Mouse (Mus musculus): ENCODE measurements around the gene Sox6.

Sox6 gene

DNA sequence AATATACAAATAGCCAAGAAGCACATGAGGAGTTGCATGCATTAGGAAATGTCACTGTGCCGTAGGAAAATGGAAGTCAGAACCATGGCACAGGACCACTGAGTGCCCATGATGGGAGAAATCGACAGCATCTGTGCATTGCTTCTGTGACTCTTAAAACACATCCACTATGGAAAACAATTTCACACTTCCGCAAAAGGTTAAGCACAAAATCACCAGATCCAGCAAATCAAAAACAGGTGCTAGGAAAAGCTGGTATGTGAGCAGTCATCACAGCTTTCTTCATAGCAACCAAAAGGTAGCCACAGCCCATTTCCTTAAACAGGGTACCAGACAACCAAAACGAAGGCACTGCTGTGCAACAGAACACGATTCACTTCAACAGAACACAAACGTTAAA lies 52.9 kb downstream of the Sox6 start:
- DNase-seq (ENCODE audit: low read depth, low spot score): no peak

DNA sequence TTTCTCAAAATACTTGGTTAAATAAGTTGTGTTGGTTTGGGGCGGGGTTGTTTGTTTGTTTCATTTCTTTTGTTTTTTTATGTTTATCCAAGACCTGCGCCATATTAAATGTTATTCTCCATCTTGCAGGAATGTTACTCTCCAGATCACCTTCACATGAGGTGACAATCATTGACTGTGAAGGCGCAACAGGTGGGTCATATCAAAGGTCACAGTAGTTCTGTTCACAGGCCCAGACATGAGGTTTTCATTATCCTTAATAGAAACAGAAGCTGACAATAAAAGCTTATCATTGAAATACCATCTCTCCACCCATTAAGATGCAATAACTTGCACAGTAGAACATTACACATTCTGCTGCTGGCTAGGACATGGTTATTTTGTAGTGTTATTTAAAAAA lies 54.5 kb downstream of the Sox6 start:
- no peak for DNase-seq (ENCODE audit: low read depth, low spot score)

DNA sequence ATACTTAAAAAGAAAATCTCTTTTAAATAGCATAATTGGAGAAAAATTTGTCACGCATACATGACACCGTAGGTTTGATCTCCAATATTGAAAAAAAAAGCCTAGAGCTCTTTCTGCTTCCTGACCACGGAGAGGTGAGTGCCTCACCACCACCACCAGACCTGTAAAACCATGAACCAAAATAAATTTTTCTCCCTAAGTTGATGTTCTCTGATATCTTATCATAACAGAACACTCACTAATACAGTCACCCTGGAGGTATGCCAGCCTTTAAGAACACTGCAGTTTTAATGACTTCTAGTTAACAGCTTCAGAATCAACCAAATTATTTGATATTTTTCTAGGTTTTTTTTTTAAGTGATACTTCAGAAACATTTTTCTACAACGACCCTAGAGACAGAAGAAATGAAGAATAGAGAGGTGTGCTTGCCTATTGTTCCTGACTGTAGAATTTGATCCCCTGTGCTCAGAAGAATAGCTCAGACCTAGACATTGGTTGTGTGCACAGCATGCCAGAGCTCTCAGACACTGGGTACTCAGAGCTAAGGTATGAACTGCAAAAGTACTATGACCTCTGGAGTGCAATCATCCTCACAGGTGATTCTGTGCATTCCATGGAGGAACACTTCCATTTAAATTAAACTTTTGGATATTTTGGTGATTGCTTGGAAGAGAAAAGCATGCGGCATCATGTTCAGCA lies 58.6 kb downstream of the Sox6 start:
- DNase-seq (ENCODE audit: low read depth, low spot score): no peak

DNA sequence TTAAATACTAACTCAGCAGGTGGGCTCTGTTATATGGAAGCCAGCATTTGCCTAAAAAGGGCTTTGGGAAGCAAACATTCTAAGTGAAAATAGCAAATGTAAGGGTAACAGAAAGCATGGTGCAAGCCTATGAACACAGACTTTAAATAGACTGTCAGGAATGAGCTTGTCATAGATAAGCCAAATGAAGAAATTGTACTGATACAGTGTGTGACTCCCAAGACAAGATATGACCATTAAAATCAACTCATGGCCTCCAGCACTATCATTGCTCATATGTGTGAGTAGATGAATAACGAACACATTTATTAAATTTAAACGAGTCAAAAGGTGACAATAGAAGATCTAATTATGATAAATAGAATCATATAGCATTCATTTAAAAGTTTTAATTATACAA lies 64.1 kb downstream of the Sox6 start:
- no peak for DNase-seq (ENCODE audit: low read depth, low spot score)

DNA sequence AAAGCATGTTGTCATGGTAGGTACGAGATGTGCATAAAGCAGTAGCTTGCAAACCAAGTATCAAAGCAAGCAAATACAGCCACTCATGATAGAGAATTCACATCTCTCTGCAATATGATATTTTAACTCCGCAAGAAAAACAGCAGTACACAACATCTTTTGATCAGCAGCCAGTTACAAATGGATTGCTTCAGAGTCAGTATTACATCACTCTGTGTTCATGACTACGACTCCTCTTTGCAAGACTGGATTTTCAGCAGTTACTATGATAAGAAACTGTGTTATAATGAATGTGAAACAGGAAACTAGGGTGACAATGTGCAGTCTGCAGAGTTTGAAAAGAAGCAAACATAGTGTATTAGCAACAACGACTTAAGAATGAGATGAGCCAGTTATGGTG lies 71.4 kb downstream of the Sox6 start:
- DNase-seq (ENCODE audit: low read depth, low spot score): no peak

DNA sequence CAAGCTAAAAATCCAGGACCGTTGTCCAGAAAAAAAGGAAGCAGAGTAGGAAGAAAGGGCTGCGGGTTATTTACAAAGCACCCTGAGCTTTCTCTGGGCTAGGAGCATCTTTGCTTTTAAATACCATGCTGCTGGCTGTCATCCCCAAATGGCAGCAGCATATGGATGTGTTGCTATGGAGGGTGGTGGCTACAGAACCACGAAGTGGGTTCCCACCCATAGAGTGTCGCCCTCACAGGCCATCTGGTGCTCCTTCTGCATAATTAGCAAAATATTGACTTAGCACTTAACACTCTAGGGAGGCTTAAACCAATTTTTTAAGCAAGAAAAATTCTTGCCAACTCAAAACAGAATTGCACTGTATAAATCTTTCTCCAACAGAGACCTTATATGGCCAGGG lies 72.4 kb downstream of the Sox6 start:
- DNase-seq (ENCODE audit: low read depth, low spot score): no peak

DNA sequence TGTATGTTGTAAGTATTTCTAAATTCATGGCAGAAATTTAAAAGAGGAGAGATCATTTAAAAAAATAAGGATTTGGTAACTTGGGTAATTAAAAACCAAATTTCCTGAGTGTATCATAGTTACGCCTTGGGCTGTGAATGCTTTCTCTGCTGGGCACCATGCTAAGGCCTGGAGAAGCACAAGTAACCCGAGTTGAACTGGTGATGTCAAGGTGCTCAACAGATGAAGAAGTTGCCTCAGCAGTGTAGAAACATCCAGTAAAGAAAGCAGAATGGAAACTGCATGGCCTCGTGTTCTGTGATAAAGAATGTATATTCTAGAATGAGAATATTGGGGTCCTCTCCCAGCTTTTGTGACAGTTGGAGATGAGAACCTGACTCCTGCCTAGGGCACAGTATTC lies 85.5 kb downstream of the Sox6 start:
- no peak for DNase-seq (ENCODE audit: low read depth, low spot score)

DNA sequence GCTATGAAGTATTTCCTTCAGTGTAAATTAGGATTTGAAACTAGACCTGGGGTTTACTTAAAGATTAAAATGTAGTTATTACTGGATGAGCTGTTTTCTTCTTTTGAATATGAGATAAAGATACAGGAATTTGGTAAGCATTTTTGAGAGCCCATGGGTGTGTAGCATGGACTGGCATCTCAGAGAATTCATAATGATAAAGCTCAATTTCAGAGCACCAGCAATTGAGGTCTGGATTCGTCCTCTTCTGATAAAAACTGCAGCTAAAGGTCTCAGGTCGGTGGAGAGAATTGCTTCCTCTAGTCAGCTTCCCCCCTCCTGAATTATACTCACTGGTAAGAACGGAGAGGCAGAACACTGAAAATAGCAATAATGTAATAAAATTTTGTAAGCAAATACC lies 86.4 kb downstream of the Sox6 start:
- no peak for DNase-seq (ENCODE audit: low read depth, low spot score)

DNA sequence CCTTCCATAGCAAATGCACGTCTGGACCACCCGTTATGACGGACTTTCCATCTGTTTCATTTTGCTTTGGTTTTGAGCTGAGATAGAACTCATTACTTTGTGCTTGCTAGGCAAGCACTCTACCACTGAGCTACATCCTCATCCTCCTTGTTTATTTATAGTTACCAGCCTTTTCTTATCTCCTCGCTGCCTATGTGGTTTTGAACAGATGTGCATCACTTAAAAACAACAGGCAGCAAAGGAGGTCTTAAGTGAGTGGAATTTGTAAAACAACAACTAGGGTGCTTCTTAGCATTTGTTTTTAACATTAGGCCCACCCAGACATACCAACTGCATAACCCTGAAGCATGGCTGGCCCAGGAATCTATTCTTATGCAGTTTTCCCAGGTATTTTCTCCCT lies 86.9 kb downstream of the Sox6 start:
- DNase-seq (ENCODE audit: low read depth, low spot score): no peak

DNA sequence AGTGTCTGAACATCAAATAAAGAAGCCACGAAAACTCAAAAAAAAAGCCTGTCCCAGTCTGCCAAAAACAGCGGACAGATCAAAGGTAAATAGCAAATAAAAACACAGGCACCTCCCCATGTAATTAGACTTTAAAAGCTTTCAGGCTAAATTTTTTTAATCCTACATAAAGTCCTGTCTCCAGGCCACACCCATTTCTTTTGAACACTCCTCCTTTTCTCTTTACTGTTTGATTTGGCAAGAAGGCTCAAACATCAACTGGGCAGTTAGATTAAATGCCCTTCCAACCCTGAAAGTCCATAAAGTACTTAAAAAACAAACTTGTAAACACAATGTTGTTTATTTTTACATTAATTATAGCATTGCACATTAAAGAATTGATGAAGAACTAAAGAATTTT lies 90.7 kb downstream of the Sox6 start:
- no peak for DNase-seq (ENCODE audit: low read depth, low spot score)

DNA sequence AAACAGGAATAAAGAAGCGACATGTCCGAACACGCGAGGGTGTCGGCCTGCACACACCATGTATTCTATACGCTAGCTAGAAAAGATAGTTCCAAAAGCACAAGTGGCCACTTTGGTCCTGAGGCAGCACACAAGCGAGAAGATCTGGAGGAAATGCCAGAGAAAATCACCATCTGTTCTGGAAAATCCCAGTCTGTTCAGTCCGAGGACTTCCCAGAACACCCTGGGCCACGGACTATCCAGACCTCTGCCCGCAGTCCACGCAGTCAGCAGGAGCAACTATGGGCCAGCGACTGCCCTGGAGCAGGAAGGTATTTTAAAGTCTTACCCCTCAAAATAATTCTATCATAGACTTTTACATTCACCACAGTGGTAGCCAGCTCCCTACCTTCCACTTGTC lies 92.0 kb downstream of the Sox6 start:
- DNase-seq (ENCODE audit: low read depth, low spot score): no peak

DNA sequence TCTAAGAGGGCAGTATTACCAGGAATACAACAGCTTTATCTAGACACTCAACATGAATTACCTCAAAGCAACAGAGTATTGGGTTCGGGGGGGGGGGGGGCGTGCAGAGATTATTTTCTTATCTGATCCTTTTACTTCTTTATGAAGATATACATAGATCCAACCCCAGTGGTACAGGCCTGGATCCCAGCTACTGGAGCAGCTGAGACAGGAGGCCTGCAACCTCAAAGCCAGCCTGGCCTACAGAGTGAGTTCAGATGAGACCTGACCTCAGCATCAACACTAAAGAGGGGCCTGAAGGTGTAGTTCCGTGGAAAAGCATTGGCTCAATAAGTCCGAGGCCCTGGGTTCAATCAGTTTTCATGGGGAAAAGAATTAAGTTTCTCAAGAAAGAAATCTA lies 93.1 kb downstream of the Sox6 start:
- DNase-seq (ENCODE audit: low read depth, low spot score): no peak

DNA sequence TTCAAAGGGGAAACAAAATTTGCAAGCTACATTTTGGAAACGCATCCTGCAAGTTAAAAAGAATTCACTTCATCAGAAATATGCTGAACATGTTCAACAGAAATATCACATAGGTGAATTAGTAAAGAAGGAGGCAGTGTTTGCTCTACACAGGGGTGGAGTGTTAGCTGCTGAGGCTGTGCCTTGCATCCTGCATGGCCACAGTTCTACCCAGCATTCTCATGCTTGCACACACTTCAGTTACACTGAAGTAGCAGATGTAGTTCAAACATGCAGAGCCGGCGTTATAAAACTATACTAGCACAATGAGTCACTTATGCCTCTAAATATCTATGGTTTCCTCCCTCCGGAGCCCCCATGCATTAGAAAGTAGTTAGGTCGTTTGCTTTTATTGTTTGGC lies 94.3 kb downstream of the Sox6 start:
- DNase-seq (ENCODE audit: low read depth, low spot score): no peak

DNA sequence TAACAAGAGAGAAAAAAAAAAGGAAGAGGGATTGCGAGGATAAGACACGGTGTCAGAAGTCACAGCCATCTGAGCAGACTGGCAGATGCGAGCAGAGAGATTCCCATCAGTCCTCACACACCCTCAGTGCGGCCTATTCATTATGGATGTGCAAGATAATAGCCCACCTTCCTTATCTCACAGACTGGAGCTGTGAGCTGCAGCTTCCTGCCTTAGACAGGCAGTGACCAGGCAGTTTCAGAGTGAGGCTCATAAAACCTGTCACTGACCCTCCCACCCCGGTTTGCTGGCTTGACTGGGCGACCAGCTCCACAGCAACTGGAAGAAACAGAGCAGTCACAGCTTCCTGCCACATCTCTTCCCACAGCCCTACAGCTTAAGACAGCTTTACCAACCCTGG lies 96.8 kb downstream of the Sox6 start:
- no peak for DNase-seq (ENCODE audit: low read depth, low spot score)

DNA sequence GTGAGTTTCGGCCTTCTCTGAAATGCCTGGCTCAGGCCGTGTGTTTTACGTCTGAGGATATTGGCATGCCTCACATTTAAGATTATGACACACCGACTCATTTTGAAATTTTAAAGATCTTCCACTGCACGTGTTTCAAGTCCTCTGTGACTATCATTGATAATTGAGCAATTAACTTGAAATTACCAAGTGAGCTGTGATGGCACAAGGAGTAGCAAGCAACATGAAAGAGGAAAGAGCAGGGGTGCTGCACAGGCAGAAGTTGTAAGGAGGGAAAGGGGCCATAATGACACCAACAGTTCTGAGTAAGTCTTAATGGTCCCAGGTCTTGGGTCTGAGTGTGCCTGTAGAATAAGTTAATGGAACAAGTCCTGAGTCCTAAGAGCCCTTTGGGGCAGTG lies 99.3 kb downstream of the Sox6 start:
- DNase-seq (ENCODE audit: low read depth, low spot score): no peak

DNA sequence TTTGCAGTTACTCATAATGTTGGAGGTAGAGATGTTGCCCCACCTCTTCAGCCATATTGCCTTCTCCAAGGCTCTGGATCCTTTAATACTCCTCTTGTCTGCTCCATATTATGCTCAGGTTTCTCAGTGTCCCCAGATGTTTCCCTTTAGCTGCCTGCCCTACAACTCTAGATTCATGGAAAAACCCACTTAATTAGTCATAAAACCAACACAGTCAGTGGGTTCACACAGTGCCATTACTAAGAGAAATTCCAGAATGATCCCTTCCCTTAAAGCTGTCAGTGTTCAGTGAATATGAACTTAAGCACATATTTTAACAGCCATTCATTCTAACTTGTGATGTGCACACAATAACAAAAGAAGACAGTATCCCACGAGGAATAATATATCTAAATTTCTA lies 101.7 kb downstream of the Sox6 start:
- DNase-seq (ENCODE audit: low read depth, low spot score): peak; percentile 24

DNA sequence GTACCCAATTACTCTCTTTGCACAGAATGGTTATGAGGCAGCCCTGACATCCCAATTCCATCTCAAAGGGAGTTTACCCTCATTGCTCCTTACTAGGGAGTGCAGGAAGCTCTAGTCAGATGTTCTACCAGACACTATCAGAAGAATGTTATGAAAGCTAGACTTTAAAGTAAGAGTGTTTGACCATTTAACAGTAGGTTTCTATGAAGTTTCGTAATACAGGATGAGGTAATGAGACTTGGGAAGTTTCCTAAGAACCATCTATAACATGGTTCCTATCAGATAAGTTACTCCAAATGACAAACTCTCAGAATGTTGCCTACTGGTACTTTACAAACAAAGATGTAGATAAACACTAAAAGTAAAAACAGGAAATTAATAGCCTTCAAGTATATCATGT lies 123.3 kb downstream of the Sox6 start:
- no peak for DNase-seq (ENCODE audit: low read depth, low spot score)

DNA sequence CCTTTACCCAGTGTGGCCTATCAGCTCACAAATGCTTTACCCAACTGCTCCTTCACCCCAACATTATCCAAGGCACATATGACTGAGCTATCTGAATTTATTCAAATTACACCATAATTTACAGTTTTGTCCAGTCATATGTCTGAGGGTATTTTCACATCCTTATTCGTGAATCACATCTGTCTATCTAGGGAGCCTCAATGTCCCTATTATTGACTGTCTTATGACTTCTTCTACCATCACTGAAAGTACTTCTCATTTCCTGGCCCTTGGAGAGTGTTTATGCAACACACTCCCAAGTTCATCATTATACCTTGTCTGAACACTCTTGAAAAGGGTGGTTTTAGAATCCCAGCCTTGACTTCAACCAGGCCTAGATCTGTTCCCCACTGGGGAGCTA lies 128.3 kb downstream of the Sox6 start:
- no peak for DNase-seq (ENCODE audit: low read depth, low spot score)

DNA sequence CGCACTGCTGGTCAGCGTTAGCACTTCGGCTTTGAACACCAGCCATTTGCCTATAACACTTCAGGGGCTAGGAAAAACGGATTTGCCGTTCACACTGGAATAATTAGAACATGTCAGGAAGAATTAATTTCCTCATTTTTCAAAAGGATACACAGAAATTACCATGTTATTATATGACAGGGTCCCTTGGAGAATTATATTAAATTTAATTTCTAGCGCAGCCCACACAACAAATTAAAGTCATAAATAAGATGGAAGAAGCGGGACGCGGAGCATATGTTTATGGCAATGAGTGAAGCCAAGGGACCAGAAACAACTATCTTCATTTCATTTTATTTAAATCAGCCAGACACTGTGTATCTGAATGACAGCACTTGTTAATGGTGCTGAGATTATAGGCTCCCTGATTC lies 133.8 kb downstream of the Sox6 start:
- no peak for DNase-seq (ENCODE audit: low read depth, low spot score)

DNA sequence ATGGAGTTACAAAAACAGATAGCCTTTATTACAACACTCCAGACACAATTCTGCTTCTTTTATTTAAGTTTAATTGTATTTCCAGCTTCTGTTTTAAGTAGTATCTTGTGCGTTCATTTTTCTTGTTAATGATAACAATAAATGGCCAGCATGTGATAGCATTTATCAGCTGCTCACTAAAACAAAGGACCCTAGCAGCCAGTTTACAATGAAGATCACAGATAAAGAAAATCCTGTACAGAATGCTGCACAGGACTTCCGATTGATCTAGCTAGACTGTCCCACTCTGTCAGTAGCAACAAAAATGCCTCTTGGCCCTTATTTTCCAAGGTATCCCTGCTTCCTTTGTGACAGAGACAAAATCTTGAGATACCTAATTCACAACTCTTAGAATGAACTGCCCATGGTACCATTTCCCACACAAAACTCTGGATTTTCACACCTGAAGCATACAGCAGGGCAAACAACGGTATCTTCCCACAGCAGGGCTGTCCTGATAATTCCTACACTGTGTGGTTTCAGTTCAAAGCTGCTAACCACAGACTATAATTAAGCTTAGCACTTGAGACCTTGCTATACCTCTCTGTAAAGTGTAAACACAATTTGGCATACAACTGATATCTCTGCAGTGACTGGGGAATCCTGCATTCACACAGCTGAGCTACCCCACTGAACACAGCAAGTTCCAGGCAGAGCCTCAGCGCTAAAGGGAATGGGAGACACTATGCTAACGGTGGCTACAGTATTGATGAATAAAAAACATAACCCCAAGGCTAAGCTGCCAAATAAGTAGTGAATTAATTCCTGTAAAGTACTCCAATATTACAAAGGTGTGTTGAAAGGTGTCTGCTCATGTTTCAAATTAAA lies 134.4 kb downstream of the Sox6 start:
- DNase-seq (ENCODE audit: low read depth, low spot score): no peak

DNA sequence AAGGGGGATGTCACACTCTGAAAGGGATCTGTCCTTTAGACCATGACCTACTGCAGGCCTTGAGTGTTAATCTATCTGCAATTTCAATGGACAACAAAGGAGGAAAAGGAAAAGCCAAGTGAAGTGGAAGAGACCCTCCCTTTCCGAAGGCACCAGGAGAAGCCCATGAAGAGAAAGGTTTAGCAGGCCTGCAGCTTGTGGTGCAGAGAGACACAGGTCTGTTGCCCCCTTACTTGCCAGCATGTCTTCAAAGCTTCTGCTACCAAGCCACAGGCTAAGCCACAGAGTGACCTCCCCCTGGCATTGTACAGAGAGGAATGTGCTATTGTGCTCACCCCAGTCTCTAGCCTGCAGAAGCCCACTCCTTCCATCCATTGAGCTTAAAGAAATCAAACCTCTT lies 135.2 kb downstream of the Sox6 start:
- no peak for DNase-seq (ENCODE audit: low read depth, low spot score)

DNA sequence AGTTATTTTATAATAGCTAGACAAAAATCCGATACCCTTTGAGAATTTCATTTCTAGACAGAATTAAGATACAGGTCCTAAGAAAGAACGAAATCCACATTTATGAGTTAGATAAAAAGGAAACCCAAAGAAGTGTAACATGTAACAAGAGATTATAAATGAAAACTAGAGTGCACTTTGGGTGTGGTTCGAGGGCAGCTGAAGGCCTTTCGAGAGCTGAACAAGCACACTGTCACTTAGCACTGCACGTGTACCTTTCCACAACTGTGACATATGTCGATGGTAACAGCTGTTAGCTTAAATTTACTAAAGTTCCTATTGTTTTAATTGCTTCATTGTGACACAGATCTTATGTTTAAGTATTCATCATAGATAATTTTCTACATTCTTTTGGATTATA lies 142.8 kb downstream of the Sox6 start:
- no peak for DNase-seq (ENCODE audit: low read depth, low spot score)

DNA sequence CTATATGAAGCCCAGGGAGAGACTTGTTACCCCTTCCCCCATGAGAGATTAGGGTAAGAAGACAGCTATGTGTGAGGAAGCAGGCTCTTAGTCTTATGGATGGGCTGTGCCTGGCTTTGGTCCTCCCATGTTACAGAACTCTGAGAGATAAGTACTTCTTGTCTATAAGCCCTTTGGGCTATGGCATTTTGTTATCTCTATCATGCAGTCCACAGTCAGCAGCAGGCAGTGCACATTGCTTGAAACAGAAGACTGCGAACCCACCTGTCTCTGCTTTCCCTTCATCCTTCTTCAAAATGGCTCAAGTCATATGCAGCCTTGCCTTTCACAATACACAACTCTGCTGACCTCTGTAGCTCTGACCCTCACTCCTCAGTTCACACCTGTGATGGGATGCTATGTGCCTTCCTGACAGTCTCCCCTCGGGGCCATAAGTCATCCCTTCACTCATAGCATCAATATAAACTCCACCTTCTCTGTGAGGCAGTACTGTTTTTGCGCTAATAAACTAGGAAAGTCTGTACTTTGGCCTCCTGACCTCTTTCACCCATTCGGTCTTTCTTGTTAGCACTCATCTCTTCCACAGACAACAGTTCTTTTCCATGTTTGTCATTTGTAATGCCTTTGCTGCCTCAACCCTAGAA lies 143.4 kb downstream of the Sox6 start:
- DNase-seq (ENCODE audit: low read depth, low spot score): no peak

All from 3T3-L1 (cell line).